Mouse (Mus musculus): Measurements from ENCODE around the gene Serpina5. TPM values are rescaled to one million over a fixed set of nuclear protein-coding genes. Genes with fewer than 3 reads are reported as not detected.

Gene Serpina5
- not detected for polyA plus RNA-seq (2017; shearing (Covaris generic))

DNA sequence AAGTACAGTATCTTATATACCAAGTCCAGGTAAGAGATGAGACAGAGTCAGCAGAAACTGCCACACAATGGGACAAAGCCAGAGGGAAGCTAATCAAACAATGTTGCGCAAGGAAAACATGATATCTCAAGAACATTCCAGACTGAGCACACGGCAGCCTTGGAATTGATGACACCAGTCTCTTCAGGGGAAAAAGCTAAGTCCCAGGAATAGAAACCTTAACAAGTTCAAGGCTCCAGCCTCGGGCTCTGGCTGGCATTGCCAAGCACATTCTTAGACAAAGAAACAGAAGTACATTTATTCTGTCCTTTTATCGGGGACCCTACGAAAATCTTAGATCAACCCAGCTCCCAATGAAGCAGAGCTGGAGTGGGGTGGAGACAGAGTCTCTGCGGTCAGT lies at the start of gene Serpina5:
Gene Serpina5 (plus strand): TSS at position 346 of the 400 bp plus-strand sequence.

GRCm38 (mm10) chr12:104112333-104112732 lies 11.4 kb downstream of the Serpina5 start, which contains the start of gene Serpina3a:
Gene Serpina3a, plus strand, starts transcription at chr12:104112724.

GRCm38 (mm10) chr12:104127696-104128095 lies 26.8 kb downstream of the Serpina5 start, which contains the start of gene Serpina3b:
Gene Serpina3b, plus strand, starts transcription at chr12:104127996.

GRCm38 (mm10) chr12:104153656-104154055 lies 52.7 kb downstream of the Serpina5 start, which contains the start of gene Serpina3c:
Gene Serpina3c, minus strand, starts transcription at chr12:104153870.

Other genes starting within 250 kb of the Serpina5 start
- gene Serpina1a, start 237.6 kb upstream of the Serpina5 start, polyA plus RNA-seq (2017; shearing (Covaris generic)), result not detected
- gene Serpina1c, start 196.2 kb upstream of the Serpina5 start, polyA plus RNA-seq (2017; shearing (Covaris generic)), result not detected
- not detected for gene Serpina1e, start 142.1 kb upstream of the Serpina5 start, polyA plus RNA-seq (2017; shearing (Covaris generic))
- gene Serpina11, start 111.2 kb upstream of the Serpina5 start, polyA plus RNA-seq (2017; shearing (Covaris generic)), result under 1 TPM in 1 of 2 experiments, not detected in 1; 0.32 TPM
- gene Serpina9, start 87.4 kb upstream of the Serpina5 start, polyA plus RNA-seq (2017; shearing (Covaris generic)), result 1 to 10 TPM in 1 of 2 experiments, under 1 TPM in 1; 0.23 to 1.1 TPM
- gene Serpina12, start 56.7 kb upstream of the Serpina5 start, polyA plus RNA-seq (2017; shearing (Covaris generic)), result not detected
- gene Serpina3a, start 11.6 kb downstream of the Serpina5 start, polyA plus RNA-seq (2017; shearing (Covaris generic)), result under 1 TPM in 1 of 2 experiments, not detected in 1; 0.14 TPM
- gene Serpina3b, start 26.9 kb downstream of the Serpina5 start, polyA plus RNA-seq (2017; shearing (Covaris generic)), result under 1 TPM in 1 of 2 experiments, not detected in 1; 0.14 TPM
- not detected for gene Serpina3c, start 52.8 kb downstream of the Serpina5 start, polyA plus RNA-seq (2017; shearing (Covaris generic))
- gene Serpina3f, start 113.4 kb downstream of the Serpina5 start, polyA plus RNA-seq (2017; shearing (Covaris generic)), result 10 to 100 TPM; 21.4 to 31.2 TPM
- 100 to 1,000 TPM; 208 to 543 TPM for gene Serpina3g, start 135.1 kb downstream of the Serpina5 start, polyA plus RNA-seq (2017; shearing (Covaris generic))
- gene Serpina3i, start 162.0 kb downstream of the Serpina5 start, polyA plus RNA-seq (2017; shearing (Covaris generic)), result under 1 TPM in 1 of 2 experiments, not detected in 1; 0.48 TPM
- gene Serpina3j, start 213.4 kb downstream of the Serpina5 start, polyA plus RNA-seq (2017; shearing (Covaris generic)), result not detected
- gene Serpina3k, start 237.4 kb downstream of the Serpina5 start, polyA plus RNA-seq (2017; shearing (Covaris generic)), result not detected
- gene Serpina3m, start 237.4 kb downstream of the Serpina5 start, polyA plus RNA-seq (2017; shearing (Covaris generic)), result not detected

All from activated CD4-positive, CD25-positive, alpha-beta regulatory T cell (primary cell).